Mouse (Mus musculus): ENCODE results near the gene Nme9.

Gene Nme9

DNA sequence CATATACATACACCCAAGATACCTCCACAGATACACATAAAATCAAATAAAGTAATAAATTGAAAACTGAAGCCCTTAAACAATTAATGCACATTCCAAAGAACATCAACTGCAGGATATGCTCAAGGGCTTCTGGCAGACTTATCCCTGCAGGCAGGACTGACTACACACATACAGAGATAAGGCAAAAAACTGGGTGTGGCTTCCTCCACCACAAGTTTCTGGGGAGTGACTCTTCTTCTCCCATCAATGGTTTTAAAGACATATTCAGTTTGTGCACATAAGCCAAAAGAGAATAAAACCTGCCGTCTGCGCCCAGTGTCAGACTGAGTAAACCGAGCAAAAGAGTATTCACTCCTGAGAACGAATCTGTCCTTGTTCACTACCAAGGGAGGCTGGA lies 33.9 kb downstream of the Nme9 start:
- no peak for DNase-seq

DNA sequence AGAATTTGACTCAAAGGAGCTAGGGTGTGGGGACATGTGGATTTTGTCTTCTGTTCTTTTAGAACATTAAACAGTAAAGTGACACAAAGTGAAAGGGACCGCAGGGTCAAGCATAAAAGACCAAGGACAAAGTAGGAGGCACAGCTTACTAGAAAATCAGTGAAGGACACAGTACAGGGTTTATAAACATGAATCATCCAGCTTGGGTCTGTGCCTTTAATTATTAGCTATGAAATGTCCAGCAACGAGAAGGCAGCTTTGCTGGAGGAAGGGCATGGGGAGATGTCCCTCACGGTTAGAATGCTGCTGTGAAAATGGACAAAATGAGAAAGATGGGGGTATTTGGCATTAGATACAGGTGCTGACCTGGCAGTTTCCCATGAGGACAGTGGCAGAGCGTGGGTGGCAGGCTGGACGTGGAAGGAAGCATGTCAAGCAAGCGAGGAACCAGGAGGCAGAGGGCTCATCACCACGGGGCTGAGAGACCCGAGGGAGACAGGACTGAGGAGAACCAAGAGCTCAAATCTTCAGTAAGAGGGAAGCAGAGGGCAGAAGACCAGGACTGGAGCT lies 35.9 kb downstream of the Nme9 start:
- DNase-seq, result no peak

DNA sequence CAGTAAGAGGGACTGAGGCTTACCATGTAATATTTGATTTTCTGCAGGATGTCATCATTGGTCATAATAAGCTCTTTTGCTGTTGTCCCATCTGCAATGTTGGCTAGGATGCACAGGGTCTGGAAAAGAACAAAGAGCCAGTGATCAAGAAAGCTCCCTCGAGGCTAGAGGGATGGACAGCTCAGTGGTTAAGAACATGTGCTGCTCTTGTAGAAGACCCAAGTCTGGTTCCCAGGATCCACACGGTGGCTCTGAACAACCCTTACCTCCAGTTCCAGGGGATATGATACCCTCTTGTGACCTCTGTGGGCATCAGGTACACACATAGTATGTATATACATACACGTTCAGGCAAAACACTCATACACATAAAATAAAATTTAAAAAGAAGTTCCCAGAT lies 36.6 kb downstream of the Nme9 start:
- no peak for DNase-seq

DNA sequence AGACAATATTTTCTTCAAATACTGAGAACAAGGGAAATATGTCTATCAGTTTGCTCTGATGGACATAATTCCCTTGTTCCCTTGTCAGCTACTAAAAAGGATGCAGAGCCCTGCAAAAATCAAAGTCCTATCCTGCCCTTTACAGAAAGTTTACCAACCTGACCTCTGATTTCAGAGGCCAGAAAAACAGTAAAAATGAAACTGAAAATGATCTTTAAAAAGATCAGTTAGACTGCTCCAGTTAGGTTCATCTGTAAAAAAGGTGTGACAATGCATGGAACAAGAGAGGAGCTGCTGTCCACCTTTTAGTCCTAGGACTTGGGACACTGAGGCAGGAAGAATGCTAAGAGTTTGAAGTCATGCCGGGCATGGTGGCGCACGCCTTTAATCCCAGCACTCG lies 39.8 kb downstream of the Nme9 start:
- DNase-seq, result no peak

DNA sequence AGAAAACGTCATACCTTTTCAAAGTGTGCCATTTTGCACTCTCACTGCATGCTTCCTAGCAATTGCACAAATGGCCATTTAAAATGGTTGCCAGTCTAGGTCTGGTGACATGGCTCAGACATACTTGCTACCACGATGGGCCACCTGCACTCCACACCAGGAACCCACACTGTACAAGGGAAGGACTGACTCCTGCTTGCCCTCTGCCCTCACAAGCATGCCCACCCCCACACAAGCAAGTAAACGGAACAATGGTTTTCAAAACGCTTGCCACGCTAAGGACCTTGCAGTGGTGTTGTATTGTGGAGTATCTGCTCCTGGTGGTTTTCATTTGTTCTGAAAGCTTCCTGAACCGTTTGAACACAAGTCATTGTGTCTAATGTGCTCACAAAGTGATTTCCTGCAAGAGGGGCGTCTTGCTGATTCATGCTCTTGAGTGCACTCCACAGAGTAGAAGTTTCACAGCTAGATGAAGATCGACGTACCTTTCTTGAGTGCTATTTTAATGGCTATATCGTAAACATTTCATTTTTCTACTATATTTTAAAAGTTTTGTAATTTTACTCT lies 41.4 kb downstream of the Nme9 start:
- no peak for DNase-seq

DNA sequence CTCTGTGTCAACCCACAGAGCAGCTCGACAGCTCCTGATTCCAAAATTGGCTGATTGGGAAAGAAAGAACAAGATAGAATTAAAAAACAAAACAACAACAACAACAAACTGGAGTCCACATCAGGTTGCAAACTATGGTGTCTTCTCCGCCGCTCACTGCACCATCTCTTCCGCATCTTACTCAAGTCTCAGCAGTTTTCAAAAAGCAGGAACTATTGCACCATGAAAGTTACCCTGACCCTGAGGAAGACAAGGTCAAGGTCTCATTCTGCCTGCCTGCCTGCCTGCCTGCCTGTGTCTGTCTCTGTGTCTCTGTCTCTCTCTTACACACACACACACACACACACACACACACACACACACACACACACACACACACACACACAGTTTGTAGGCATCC lies 48.1 kb downstream of the Nme9 start:
- DNase-seq, result no peak

DNA sequence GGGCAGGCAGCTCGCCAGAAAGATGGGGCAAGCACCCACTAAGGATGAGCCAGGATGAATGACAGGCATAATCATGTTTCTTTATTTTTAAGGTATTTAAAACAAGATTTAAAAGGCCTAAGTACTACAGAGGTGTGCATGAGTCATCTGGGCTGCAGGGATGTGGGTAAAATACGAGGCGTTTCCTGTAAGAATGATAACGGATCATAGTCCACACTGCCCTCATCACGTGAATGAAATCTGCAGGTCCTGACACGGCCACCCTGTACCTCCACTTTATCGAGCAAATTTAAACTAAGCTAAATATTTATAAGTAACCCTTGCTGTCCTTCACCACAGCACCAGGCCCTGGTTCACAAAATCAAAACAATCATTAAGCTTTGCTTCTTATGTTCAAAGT lies 54.6 kb downstream of the Nme9 start:
- no peak for DNase-seq

All from embryo, embryonic 11 days (tissue).